Mouse (Mus musculus) olfactory bulb, adult 2 months (tissue): ENCODE measurements at regions not wholly inside any gene's neighbourhood (a gene's known extent, or its start where the extent isn't known, plus 50 kb on each side); places are given as distances from the start of the nearest gene placed in this dataset.

Source experiments
- H3K27ac ChIP-seq: fragments of 200-500 bp; 2 replicates; pipeline ENCODE4 v1.5.1; 2012; ENCODE audit warnings: low read depth, low read length; ENCODE audit not compliant: insufficient read depth
- H3K4me1 ChIP-seq: fragments of 200-500 bp; 2 replicates; pipeline ENCODE4 v1.6.1; 2012; ENCODE audit warnings: low read length; ENCODE audit not compliant: control insufficient read depth, insufficient read depth
- H3K4me3 ChIP-seq: fragments of 200-500 bp; 2 replicates; pipeline ENCODE4 v1.5.1; 2012; ENCODE audit warnings: mild to moderate bottlenecking, low read depth, low read length, moderate library complexity; ENCODE audit not compliant: insufficient read depth
- CTCF ChIP-seq: fragments of 200-500 bp; IDR thresholded peaks from 2 replicates; pipeline ENCODE4 v1.5.1; 2012; ENCODE audit warnings: low read depth, mild to moderate bottlenecking, low read length, moderate library complexity; ENCODE audit not compliant: insufficient read depth
- POLR2A ChIP-seq: fragments of 200-500 bp; IDR thresholded peaks from 2 replicates; pipeline ENCODE4 v1.6.1; 2012; ENCODE audit warnings: mild to moderate bottlenecking, low read depth, low read length, moderate library complexity; ENCODE audit not compliant: insufficient read depth
- WGBS: fragments of 180-500 bp; shearing (Covaris S2); methylation state at CpG from one replicate; pipeline ENCODE4 v1.1.7; 2018; 5-methylcytosine and 5-hydroxymethylcytosine counted together

DNA sequence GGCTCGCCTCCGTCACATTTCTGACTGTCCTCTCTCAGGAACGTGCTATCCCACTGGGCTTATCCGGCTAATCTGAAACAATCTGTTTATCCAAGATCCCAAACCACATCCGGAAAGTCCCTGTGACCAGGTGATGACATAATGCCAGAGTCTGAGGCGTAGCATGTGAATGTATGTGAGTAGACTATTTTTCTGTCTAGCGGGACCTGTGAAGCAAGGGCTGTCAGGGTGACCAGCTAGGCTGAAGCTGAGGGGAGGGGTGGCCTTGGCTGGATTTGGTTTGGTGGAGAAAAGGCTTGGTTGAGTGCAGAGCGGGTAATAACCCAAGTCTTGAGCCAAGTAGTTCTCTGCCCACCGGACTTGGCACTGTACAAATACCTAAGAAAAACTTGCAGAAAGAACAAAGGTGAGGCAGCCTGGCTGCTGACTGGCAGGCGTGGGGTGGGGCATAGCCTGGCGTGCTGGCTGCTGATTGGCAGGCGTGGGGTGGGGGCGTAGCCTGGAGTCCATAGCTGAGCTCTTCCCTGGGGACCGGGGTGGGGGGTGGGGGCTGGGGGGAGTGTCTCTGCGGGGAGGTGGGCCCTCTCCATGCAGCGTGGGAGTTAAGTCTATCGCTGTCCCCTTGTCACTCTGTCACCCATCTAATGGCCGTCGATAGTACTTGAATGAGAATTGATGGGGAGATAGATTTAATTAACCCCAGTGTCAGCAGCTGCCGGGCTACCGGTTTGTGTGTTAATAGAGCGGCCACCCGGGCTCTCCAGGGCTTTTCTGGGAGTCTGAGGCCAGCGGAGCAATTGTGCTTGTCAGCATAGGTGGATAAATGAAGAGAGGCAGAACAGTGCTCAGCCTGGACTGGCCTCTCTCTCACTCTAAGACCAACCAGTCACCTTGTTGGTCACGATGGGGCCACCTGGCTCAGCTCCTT is 54.2 kb upstream of the Unc5b start:
- TF ChIP-seq POLR2A (no peak), CTCF (no peak)
- 39% methylated on average over 25 of the region's 25 CpGs for WGBS
- Histone ChIP-seq H3K4me3 (no peak overlapping the region), H3K4me1 (no peaks in the 10 kb centered on the region), H3K27ac (no peak overlapping the region)

DNA sequence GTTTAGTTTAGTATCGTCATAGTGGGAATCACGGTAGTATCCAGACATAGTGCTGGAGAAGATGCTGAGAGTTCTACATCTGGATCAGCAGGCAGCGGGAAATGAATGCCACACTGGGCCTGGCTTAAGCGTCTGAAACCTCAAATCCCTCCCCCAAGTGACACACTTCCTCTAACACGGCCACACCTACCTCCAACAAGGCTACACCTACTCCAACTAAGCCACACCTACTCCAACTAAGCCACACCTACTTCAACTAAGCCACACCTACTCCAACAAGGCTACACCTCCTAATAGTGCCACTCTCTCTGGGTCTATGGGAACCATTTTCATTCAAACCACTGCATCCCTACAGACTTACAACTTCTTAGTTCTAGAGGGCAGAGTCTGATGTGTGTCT is 53.4 kb upstream of the Unc5b start:
- Histone ChIP-seq H3K4me3 (no peak overlapping the region), H3K4me1 (no peaks in the 10 kb centered on the region), H3K27ac (no peak overlapping the region)
- no peak for TF ChIP-seq POLR2A
- no peak for TF ChIP-seq CTCF
- 97% methylated on average over 5 of the region's 5 CpGs for WGBS
